Mouse (Mus musculus) heart, postnatal 0 days (tissue): ENCODE data around the gene Gm10715.
"Not testable (repeated sequence)": the region's sequence is repeated elsewhere in the genome, so short reads cannot be mapped to it uniquely, and the experiment has no call there.

Experiments used
- CTCF ChIP-seq: IDR thresholded peaks from 2 replicates; pipeline ENCODE4 v1.5.1; 2016; ENCODE audit warnings: antibody characterized with exemption, control low read depth, low read depth
- EP300 ChIP-seq: IDR thresholded peaks from 2 replicates; pipeline ENCODE4 v1.6.1; 2016; ENCODE audit warnings: antibody characterized with exemption, low read depth

DNA sequence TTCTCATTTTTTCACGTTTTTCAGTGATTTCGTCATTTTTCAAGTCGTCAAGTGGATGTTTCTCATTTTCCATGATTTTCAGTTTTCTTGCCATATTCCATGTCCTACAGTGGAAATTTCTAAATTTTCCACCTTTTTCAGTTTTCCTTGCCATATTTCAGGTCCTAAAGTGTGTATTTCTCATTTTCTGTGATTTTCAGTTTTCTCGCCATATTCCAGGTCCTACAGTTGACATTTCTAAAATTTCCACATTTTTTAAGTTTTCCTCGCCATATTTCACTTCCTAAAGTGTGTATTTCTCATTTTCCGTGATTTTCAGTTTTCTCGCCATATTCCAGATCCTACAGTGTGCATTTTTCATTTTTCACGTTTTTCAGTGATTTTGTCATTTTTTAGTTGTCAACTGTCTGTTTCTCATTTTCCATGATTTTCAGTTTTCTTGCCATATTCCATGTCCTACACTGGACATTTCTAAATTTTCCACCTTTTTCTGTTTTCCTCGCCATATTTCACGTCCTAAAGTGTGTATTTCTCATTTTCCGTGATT is 23.9 kb upstream of the Gm10715 start, which contains the start of gene Gm10721:
- not testable (repeated sequence) for TF ChIP-seq CTCF, EP300
